Mouse (Mus musculus): ENCODE measurements around the gene Pth2. TPM values are rescaled to one million over a fixed set of nuclear protein-coding genes. Genes with fewer than 3 reads are reported as not detected.

Pth2 gene
- polyA plus RNA-seq, 1 experiment from 2014 or later: not detected

DNA sequence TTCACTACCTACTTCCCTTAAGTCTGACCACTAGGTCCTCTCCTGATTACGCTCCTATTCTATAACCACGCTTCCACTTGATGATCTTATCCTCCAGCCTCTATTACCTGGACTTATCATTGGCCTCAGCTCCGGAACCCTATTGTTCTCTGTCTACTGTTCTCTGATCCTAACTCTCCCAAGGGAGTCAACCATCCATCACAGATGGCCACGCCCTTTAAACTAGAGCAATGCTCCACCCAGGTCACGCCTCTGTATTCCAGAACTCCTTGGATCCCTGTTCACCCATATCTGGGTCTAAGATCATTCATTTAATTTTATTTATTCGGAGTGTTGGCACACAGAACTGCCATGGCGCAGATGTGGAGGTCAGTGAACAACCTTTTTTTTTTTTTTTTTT is 31.6 kb downstream of the Pth2 start:
- no peak overlapping the region for H3K27ac ChIP-seq
- no peaks in the 10 kb centered on the region for H3K9me3 ChIP-seq
- peaks cover 28% of the 10 kb centered on the region for H3K27me3 ChIP-seq (replicated peaks)
- H3K4me3 ChIP-seq: no peak overlapping the region
- H3K4me1 ChIP-seq: peaks cover 13% of the 10 kb centered on the region
- 76% methylated on average over 7 of the region's 7 CpGs for WGBS
- H3K9ac ChIP-seq: no peak overlapping the region
- ATAC-seq (ENCODE audit: low FRiP score, low read depth): no peak
- no peak overlapping the region for H3K4me2 ChIP-seq (replicated peaks)
- no peaks in the 10 kb centered on the region for H3K36me3 ChIP-seq

DNA sequence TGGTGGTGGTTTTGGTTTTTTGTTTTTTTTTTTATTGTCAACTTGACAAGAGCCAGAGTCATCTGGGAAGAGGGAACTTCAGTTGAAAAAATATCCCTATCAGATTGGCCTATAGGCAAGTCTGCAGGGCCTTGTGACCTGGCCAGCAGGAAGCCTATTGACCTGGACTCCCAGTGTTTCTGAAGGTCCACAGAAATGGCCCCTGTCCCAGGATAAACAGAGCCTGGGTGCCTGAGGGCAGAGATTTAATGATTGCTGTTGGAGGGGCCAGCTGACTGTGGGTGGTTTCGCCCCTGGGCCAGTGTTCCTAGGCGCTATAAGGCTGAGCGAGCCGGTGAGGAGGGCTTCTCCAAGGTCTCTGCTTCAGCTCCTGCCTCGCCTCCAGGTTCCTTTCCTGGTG is 32.9 kb downstream of the Pth2 start:
- ATAC-seq (ENCODE audit: low FRiP score, low read depth): no peak
- Histone ChIP-seq H3K4me2 (replicated peaks) (no peak overlapping the region), H3K4me1 (peaks cover 26% of the 10 kb centered on the region), H3K4me3 (no peak overlapping the region), H3K9ac (no peak overlapping the region), H3K27me3 (replicated peaks) (peaks cover 28% of the 10 kb centered on the region), H3K27ac (no peak overlapping the region), H3K9me3 (no peaks in the 10 kb centered on the region), H3K36me3 (peaks cover 11% of the 10 kb centered on the region)
- 54% methylated on average over 5 of the region's 5 CpGs for WGBS

DNA sequence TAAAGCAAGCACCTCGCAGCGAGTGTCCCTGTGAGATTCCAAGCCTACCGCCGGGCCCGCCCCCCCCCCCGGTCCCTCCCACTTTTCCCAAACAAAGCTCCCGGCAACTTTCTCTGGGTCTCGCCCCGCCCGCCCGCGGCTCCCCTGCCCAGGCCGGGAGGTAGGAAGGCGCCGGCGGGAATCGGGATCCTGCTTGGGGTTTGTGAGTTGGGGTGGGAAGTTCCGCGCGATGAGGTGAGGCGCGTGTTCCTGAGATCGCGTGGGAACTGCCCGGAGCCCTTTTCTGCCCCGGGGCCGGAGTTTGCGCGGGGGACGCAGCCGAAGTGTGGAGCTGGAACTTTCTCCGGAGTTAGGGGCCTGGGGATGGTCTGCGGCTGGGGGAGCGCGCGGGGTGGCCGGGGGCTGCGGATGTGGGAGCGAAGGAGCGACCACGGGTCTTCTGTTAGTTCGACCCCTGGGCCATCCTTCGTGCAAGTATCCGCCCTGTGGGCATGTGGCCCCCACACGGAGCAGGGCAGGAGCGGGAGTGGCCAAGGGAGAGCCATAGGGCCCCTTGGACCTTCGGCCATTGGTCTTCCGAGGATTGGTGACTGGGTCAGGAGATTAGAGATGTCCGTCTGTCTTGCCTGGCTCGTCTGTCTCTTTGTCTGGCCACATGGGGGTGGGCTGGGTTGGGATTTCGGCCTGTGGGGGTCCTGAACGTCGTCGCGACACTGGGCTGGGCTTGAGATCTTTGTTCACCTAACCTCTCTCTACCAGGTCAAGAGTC is 35.1 kb downstream of the Pth2 start, which contains the start of gene Tead2:
TSS of gene Tead2 (plus strand) at position 81 of the 769 bp plus-strand sequence.
- peaks cover 33% of the 10 kb centered on the region for H3K4me1 ChIP-seq
- peak within 1 kb of the TSS; percentile 80 for H3K27ac ChIP-seq
- peak within 1 kb of the TSS; percentile 92 for H3K9ac ChIP-seq
- no peaks in the 10 kb centered on the region for H3K9me3 ChIP-seq
- H3K4me3 ChIP-seq: peak within 1 kb of the TSS; percentile 66
- peaks cover 16% of the 10 kb centered on the region for H3K27me3 ChIP-seq (replicated peaks)
- 1% methylated on average over 55 of the region's 55 CpGs for WGBS
- H3K36me3 ChIP-seq: peaks cover 32% of the 10 kb centered on the region
- peak; percentile 62 for ATAC-seq (ENCODE audit: low FRiP score, low read depth)
- peak within 1 kb of the TSS; percentile 67 for H3K4me2 ChIP-seq (replicated peaks)

DNA sequence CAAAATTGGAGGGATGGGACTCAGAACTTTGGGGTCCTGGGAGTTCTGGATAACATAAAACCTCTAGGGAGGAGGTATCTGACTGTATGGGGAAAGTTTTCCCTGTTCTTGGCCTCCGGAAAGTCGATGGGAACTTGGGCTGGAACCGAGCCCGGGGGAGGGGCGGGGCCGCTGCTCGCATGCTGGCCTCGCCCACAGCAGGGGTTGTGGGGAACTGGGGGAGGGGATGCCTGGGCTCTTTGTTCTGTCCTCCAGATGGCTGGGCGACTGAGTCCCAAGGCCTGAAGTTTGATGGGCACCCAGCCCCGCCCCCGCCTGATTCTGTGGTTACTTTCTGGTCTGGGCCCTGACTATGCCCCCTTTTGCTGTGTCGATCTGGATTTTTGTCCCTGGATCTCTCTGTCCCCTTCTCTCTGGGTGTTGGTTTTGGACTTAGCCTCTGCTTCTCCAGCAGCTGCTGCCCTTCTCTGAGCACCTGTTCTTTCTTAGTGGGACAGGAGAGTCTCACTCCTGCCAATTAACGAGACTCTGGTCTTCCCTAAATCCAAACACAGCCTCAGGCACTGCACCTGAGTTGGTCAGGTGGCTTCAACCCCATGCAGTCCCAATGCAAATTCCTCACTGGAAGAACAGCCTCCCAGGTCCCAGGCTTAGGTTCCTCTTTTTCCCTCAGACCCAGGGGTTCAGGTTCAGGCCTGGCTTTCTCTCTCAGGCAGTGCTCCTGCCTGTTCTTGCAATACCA is 35.8 kb downstream of the Pth2 start:
- Histone ChIP-seq H3K9me3 (no peaks in the 10 kb centered on the region), H3K36me3 (peaks cover 40% of the 10 kb centered on the region), H3K27ac (peak overlapping the region; percentile 80), H3K4me2 (replicated peaks) (peak overlapping the region; percentile 67), H3K9ac (peak overlapping the region; percentile 92), H3K4me1 (peaks cover 34% of the 10 kb centered on the region), H3K27me3 (replicated peaks) (peaks cover 9% of the 10 kb centered on the region), H3K4me3 (peak overlapping the region; percentile 66)
- ATAC-seq (ENCODE audit: low FRiP score, low read depth): peak; percentile 82
- WGBS: 2% methylated on average over 13 of the region's 13 CpGs

DNA sequence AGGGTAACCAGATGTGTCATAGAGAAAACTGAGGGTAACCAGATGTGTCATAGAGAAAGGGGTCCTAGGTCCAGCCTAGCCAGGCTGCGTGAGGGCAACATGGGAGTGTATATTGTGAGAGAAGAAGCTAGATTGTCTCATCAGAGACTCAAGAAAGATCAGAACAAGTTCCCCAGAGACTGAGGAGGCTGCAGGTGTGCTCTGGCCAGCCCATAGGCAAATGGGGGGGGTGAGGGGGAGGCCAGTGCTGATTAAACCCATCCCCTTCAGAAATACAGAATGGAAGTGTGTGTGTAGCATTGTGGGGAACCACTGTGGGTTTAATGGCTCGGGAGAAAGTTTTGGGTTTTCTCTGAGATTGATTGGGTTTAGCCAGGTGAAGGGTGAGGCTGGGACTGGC is 40.9 kb downstream of the Pth2 start:
- Histone ChIP-seq H3K27ac (no peak overlapping the region), H3K4me3 (no peak overlapping the region), H3K4me1 (peaks cover 29% of the 10 kb centered on the region), H3K4me2 (replicated peaks) (no peak overlapping the region), H3K27me3 (replicated peaks) (no peaks in the 10 kb centered on the region), H3K9ac (no peak overlapping the region), H3K9me3 (no peaks in the 10 kb centered on the region), H3K36me3 (peaks cover 85% of the 10 kb centered on the region)
- no peak for ATAC-seq (ENCODE audit: low FRiP score, low read depth)
- 86% methylated on average over 2 of the region's 2 CpGs for WGBS

DNA sequence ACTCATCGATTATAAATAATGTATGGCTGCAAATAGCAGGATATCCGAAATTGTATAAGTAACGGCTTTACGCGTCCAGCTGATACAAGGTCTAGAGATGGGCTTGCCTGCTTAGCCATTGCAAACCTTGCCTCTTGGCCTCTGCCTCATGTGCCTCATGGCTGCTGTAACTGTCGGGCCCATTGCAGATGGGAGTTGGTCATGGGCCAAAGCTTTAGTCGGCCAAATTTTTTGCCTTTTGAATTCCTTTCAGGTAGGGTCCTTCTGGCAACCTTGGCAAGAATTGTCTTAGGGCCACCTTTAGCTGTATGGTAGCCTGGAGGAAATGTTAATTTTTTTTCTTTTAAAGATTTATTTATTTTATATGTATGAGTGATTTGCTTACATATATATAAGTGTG is 44.0 kb downstream of the Pth2 start:
- no peaks in the 10 kb centered on the region for H3K9me3 ChIP-seq
- no peak overlapping the region for H3K4me2 ChIP-seq (replicated peaks)
- H3K27me3 ChIP-seq (replicated peaks): no peaks in the 10 kb centered on the region
- no peak for ATAC-seq (ENCODE audit: low FRiP score, low read depth)
- WGBS: 97% methylated on average over 7 of the region's 7 CpGs
- peaks cover 3% of the 10 kb centered on the region; the same call in 1 of the 2 replicates for H3K4me1 ChIP-seq
- no peak overlapping the region for H3K27ac ChIP-seq
- H3K36me3 ChIP-seq: peaks cover 91% of the 10 kb centered on the region
- no peak overlapping the region for H3K4me3 ChIP-seq
- no peak overlapping the region for H3K9ac ChIP-seq

DNA sequence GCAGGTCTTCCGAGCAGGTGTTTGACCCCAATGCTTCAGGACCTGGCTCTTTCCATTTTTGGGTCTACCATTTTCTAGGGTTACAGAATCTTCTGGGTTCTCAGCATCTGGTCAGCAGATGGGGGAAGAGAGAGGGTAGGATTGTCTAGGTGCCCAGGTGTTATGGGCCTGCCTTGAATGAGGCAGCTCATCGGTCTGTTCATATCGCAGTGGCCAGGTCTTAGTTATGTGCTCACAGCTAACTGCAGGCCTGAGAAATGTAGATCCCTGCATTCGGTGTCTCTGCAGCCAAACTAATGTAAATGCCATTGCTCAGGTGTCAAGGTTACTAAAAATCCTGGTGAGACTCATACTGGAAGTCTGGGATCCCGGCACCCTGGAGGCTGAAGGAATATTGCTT is 45.6 kb downstream of the Pth2 start:
- Histone ChIP-seq H3K4me2 (replicated peaks) (no peak overlapping the region), H3K4me3 (no peak overlapping the region), H3K4me1 (peaks cover 3% of the 10 kb centered on the region; the same call in 1 of the 2 replicates), H3K36me3 (peaks cover 83% of the 10 kb centered on the region), H3K27ac (no peak overlapping the region), H3K9ac (no peak overlapping the region), H3K9me3 (no peaks in the 10 kb centered on the region), H3K27me3 (replicated peaks) (no peaks in the 10 kb centered on the region)
- ATAC-seq (ENCODE audit: low FRiP score, low read depth): no peak
- WGBS: 97% methylated on average over 5 of the region's 5 CpGs

DNA sequence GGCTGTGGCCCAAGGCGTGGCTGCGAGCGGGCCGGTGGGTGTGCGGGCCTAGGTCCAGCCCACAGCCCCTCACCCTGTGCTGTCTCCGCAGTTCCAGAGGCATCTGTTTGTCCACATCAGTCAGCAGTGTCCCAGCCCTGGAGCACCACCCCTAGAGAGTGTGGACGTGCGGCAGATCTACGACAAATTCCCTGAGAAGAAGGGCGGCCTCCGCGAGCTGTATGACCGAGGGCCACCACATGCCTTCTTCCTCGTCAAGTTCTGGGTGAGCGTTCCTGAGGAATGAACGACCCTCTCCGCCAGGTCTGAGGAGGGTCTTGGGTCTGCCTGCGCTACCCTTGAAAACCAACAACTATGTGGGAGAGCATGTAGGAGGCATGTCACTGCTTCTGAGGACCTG is 47.8 kb downstream of the Pth2 start:
- peaks cover 5% of the 10 kb centered on the region; the same call in 1 of the 2 replicates for H3K4me1 ChIP-seq
- H3K9ac ChIP-seq: no peak overlapping the region
- H3K9me3 ChIP-seq: no peaks in the 10 kb centered on the region
- H3K4me3 ChIP-seq: no peak overlapping the region
- no peak for ATAC-seq (ENCODE audit: low FRiP score, low read depth)
- no peak overlapping the region for H3K27ac ChIP-seq
- WGBS: 94% methylated on average over 18 of the region's 18 CpGs
- H3K36me3 ChIP-seq: peaks cover 83% of the 10 kb centered on the region
- H3K4me2 ChIP-seq (replicated peaks): no peak overlapping the region
- H3K27me3 ChIP-seq (replicated peaks): no peaks in the 10 kb centered on the region

DNA sequence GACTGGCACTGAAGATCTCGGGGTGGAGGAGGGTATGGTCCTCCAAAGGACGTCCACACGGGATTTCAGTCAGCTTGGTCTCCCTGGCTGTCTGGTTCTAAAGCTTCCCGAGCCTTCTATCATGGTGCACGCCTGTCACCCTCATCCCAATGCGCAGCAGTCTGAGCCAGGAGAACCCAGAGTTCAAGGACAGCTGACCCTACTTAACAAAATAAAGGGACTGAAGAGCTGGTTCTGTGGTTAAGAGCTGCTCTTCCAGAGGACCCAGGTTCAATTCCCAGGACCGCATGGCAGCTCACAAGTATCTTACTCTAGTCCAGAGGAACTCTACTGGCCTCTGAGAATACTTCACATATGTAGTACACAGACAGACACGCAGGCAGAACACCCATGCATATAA is 48.3 kb downstream of the Pth2 start:
- WGBS: 97% methylated on average over 8 of the region's 8 CpGs
- Histone ChIP-seq H3K9me3 (no peaks in the 10 kb centered on the region), H3K9ac (no peak overlapping the region), H3K4me2 (replicated peaks) (no peak overlapping the region), H3K27me3 (replicated peaks) (no peaks in the 10 kb centered on the region; the same call in 1 of the 2 replicates), H3K4me3 (no peak overlapping the region), H3K27ac (no peak overlapping the region), H3K36me3 (peaks cover 79% of the 10 kb centered on the region), H3K4me1 (peaks cover 9% of the 10 kb centered on the region)
- ATAC-seq (ENCODE audit: low FRiP score, low read depth): no peak

DNA sequence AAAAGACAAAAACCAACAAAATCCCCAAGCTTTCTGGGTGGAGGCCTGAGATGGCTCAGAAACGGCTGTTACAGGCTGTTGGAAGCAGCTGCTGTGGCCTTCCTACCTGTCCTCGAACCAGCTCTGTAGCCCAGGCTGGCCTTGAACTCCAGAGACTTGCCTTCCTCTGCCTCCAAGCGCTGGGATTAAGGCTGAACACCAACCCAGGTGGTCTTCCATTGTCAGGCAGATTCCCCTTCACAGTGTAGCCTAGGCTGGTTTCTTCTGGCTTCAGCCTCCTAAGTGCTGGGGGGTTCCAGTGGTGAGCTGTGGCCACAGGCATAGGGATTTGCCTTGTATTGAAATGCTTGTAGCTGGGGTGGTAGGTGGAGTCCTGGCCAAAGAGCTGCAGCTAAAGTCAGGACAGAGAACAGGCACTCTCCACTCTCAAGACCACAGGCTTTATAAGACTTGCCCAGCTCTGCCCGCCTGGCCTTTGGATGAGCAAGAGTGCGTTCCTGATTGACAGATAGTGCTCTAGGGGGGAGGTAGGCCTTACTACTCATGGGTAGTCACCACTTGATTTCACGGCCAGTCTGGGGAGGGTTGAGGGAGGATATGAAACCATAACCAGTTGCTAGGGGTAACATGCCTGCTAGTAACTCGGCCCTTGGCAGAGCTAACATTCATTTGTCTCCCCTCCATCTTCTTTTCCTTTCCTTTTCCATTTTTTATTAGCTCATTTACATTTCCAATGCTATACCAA is 48.8 kb downstream of the Pth2 start:
- H3K4me2 ChIP-seq (replicated peaks): no peak overlapping the region
- no peak for ATAC-seq (ENCODE audit: low FRiP score, low read depth)
- H3K9me3 ChIP-seq: no peaks in the 10 kb centered on the region
- H3K4me3 ChIP-seq: no peak overlapping the region
- WGBS: 89% methylated on average over 7 of the region's 7 CpGs
- peaks cover 15% of the 10 kb centered on the region for H3K4me1 ChIP-seq
- H3K36me3 ChIP-seq: peaks cover 73% of the 10 kb centered on the region
- no peak overlapping the region for H3K9ac ChIP-seq
- H3K27ac ChIP-seq: peak overlapping the region; percentile 17; the same call in 1 of the 2 replicates
- no peaks in the 10 kb centered on the region; the same call in 1 of the 2 replicates for H3K27me3 ChIP-seq (replicated peaks)

DNA sequence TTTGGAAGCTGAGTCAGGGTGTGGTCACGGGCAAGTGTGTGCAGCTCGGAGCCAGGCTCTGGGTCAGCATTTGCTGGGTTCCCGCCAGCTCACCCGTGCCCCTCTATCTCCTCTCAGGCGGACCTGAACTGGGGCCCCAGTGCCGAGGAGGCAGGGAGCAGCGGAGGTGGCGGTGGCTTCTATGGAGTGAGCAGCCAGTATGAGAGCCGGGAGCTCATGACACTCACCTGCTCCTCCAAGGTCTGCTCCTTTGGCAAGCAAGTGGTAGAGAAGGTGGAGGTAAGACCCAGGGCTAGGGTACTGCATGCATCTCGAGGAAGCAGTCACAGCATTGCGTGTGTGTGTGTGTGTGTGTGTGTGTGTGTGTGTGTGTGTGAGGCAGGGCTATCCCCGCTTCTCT is 50.4 kb downstream of the Pth2 start:
- WGBS: 91% methylated on average over 12 of the region's 12 CpGs
- no peak overlapping the region for H3K4me3 ChIP-seq
- no peak for ATAC-seq (ENCODE audit: low FRiP score, low read depth)
- peaks cover 58% of the 10 kb centered on the region for H3K36me3 ChIP-seq
- H3K27me3 ChIP-seq (replicated peaks): peaks cover 7% of the 10 kb centered on the region; the same call in 1 of the 2 replicates
- H3K9ac ChIP-seq: no peak overlapping the region
- no peak overlapping the region for H3K4me2 ChIP-seq (replicated peaks)
- no peak overlapping the region for H3K27ac ChIP-seq
- peaks cover 17% of the 10 kb centered on the region for H3K4me1 ChIP-seq
- no peaks in the 10 kb centered on the region for H3K9me3 ChIP-seq

All from neural tube, embryonic 12.5 days (tissue).